Comparison of ENCODE assay signal across 12 mouse cellular contexts in genomic region chr13:101847879-101848600, GRCm38 (mm10).
A peak's percentile ranks its signal among the peaks of the same experiment; 100 is the strongest.
DNase-seq lines count a peak whose midpoint lies in the region; ATAC-seq and TF ChIP-seq lines count a peak whose summit lies in the region.
"Had no signal": no experiment of that assay in that cellular context is flagged by ENCODE, and none has a peak within 500 bp of the region (broad histone marks: within the 10 kb centered on the region; RNA-seq: fewer than 3 reads in every experiment).

No protein-coding gene starts in this region.

- H3K9me3 ChIP-seq in kidney, postnatal 0 days (replicated peaks; ENCODE audit: low read length): no peaks in the 10 kb centered on the region
- no peaks in the 10 kb centered on the region for H3K9me3 ChIP-seq in embryonic facial prominence, embryonic 10.5 days

- no peaks in the 10 kb centered on the region for H3K36me3 ChIP-seq in kidney, postnatal 0 days (ENCODE audit: insufficient read depth, low read length)
- no peaks in the 10 kb centered on the region for H3K36me3 ChIP-seq in embryonic facial prominence, embryonic 10.5 days (replicated peaks)

- TF ChIP-seq CTCF in kidney, postnatal 0 days (IDR thresholded peaks at IDR 0.05; ENCODE audit: low read depth): no peak

- H3K4me2 ChIP-seq in kidney, postnatal 0 days (ENCODE audit: low read length): no peak overlapping the region

- H3K27ac ChIP-seq in kidney, postnatal 0 days: no peak overlapping the region
- H3K27ac ChIP-seq in embryonic facial prominence, embryonic 10.5 days (replicated peaks): no peak overlapping the region
- H3K27ac ChIP-seq: macrophage had no signal

- 65% methylated on average over 12 of the region's 12 CpGs for WGBS in kidney, postnatal 0 days
- 81% methylated on average over 12 of the region's 12 CpGs for WGBS in embryonic facial prominence, embryonic 10.5 days

- no peak for ATAC-seq in kidney, postnatal 0 days (replicated peaks; ENCODE audit: low FRiP score, low read depth)
- ATAC-seq in granulocyte monocyte progenitor cell, adult 5-6 weeks (replicated peaks; ENCODE audit: poor library complexity, severe bottlenecking): peak; percentile 27

- no peaks in the 10 kb centered on the region for H3K27me3 ChIP-seq in kidney, postnatal 0 days (ENCODE audit: insufficient read depth, low read length)
- H3K27me3 ChIP-seq in embryonic facial prominence, embryonic 10.5 days (replicated peaks; ENCODE audit: low read depth, poor library complexity, severe bottlenecking): no peaks in the 10 kb centered on the region

- H3K4me3 ChIP-seq in kidney, postnatal 0 days (replicated peaks; ENCODE audit: low read depth, low read length): no peak overlapping the region
- no peak overlapping the region for H3K4me3 ChIP-seq in embryonic facial prominence, embryonic 10.5 days

- no peaks in the 10 kb centered on the region for H3K4me1 ChIP-seq in kidney, postnatal 0 days (replicated peaks; ENCODE audit: insufficient read depth, low read length)
- peaks cover 11% of the 10 kb centered on the region for H3K4me1 ChIP-seq in embryonic facial prominence, embryonic 10.5 days

- peak; percentile 24 for DNase-seq in kidney, postnatal 0 days (ENCODE audit: low spot score)
- no peak for DNase-seq in kidney, adult 11 months
- peak; percentile 56 for DNase-seq in adipocyte (ENCODE audit: low spot score)
- DNase-seq in embryonic facial prominence, embryonic 10.5 days (ENCODE audit: low spot score): peak; percentile 14
- DNase-seq in spleen, adult 18-20 months: no peak
- no peak for DNase-seq in B cell, adult 2 months
- no peak for DNase-seq in kidney, adult 8-10 months
- DNase-seq: cerebellum, adult 11 months; kidney, postnatal 10 days; right cerebral cortex, adult 18-20 months had no signal

- H3K9ac ChIP-seq in kidney, postnatal 0 days (ENCODE audit: low read depth, low read length): no peak overlapping the region

Comparison
In these comparisons a context has a peak if more than half of its experiments do, and no peak if none do; other contexts are left out.
1. DNase-seq: peak in kidney, postnatal 0 days (single experiment), adipocyte (single experiment) and embryonic facial prominence, embryonic 10.5 days (single experiment); none in kidney, adult 11 months (single experiment), spleen, adult 18-20 months (0 of 2), B cell, adult 2 months (0 of 2) and kidney, adult 8-10 months (0 of 2).